Mouse (Mus musculus) colon, adult 2 months (tissue): Measurements from ENCODE around the gene Serpini2. TPM values are rescaled to one million over a fixed set of nuclear protein-coding genes. Genes with fewer than 3 reads are reported as not detected.

Experiments used
- polyA plus RNA-seq: library from polyadenylated mRNA; depleted of rRNA; stranded (reverse); fragments of >200 nt; gene quantifications from 2 replicates; pipeline ENCODE4 v1.2.3, GENCODE M21; 2012; rRNA removed

Gene Serpini2
- 0.32 TPM in 1 of 2 replicates, not detected in the other for polyA plus RNA-seq

GRCm38 (mm10) chr3:75269978-75270377 is at the start of gene Serpini2:
TSS of gene Serpini2 (minus strand) at chr3:75270078.

Other genes with a start within 250 kb of the Serpini2 start
- gene Zbbx, start 105.0 kb downstream of the Serpini2 start, polyA plus RNA-seq, result not detected in 2 replicates
- not detected in 2 replicates for gene Wdr49, start 212.1 kb upstream of the Serpini2 start, polyA plus RNA-seq